Mouse (Mus musculus) midbrain, embryonic 11.5 days (tissue): ENCODE results near the gene Ermp1. TPM values are rescaled to one million over a fixed set of nuclear protein-coding genes. Genes with fewer than 3 reads are reported as not detected.
A peak's percentile ranks its signal among the peaks of the same experiment; 100 is the strongest.
"Not testable (repeated sequence)": the region's sequence is repeated elsewhere in the genome, so short reads cannot be mapped to it uniquely, and the experiment has no call there.

Source experiments
- ATAC-seq: fragments of 200-750 bp; cut with Nextera tagmentation; 2 replicates; pipeline ENCODE4 v1.8.0; 2017; ENCODE audit warnings: moderate TSS enrichment, moderate library complexity; ENCODE audit not compliant: low FRiP score
- DNase-seq: peaks from one replicate; pipeline ENCODE4 v3.0.0; 2015; ENCODE audit warnings: low spot score; ENCODE audit errors: missing footprints
- H3K27ac ChIP-seq: fragments of 300-500 bp; sonication (generic); 2 replicates; pipeline ENCODE4 v1.5.1; 2014; ENCODE audit warnings: low read depth, low read length
- H3K27me3 ChIP-seq: fragments of 300-500 bp; sonication (generic); 2 replicates; pipeline ENCODE4 v1.6.1; 2014; ENCODE audit warnings: mild to moderate bottlenecking, low read length, moderate library complexity, mixed read lengths; ENCODE audit not compliant: control insufficient read depth, insufficient read depth
- H3K36me3 ChIP-seq: fragments of 300-500 bp; sonication (generic); 2 replicates; pipeline ENCODE4 v1.6.1; 2014; ENCODE audit warnings: mild to moderate bottlenecking, low read length, moderate library complexity, mixed read lengths; ENCODE audit not compliant: control insufficient read depth, insufficient read depth
- H3K4me1 ChIP-seq: fragments of 300-500 bp; sonication (generic); 2 replicates; pipeline ENCODE4 v1.6.1; 2014; ENCODE audit warnings: low read length; ENCODE audit not compliant: control insufficient read depth, insufficient read depth
- H3K4me2 ChIP-seq: fragments of 300-500 bp; sonication (generic); 2 replicates; pipeline ENCODE4 v1.6.1; 2014; ENCODE audit warnings: mild to moderate bottlenecking, moderate library complexity
- H3K4me3 ChIP-seq: fragments of 300-500 bp; sonication (generic); 2 replicates; pipeline ENCODE4 v1.5.1; 2014; ENCODE audit warnings: low read depth, low read length
- H3K9ac ChIP-seq: fragments of 300-500 bp; sonication (generic); 2 replicates; pipeline ENCODE4 v1.6.1; 2014; ENCODE audit warnings: low read length
- H3K9me3 ChIP-seq: fragments of 300-500 bp; sonication (generic); 2 replicates; pipeline ENCODE4 v1.6.1; 2016; ENCODE audit warnings: low read length; ENCODE audit not compliant: control insufficient read depth
- WGBS: fragments of 180-500 bp; shearing (Covaris S2); extraction: QIAGEN DNeasy Blood & Tissue Kit; methylation state at CpG from one replicate; pipeline ENCODE4 v1.1.7; 2014; 5-methylcytosine and 5-hydroxymethylcytosine counted together
- polyA plus RNA-seq: library from polyadenylated mRNA; unstranded; fragments of >200 nt; fragmentation: Nextera tagmentation; extraction: Ambion mirVana; gene quantifications from 2 replicates; pipeline ENCODE4 v1.2.1, GENCODE M21; 2014

Ermp1 gene
- polyA plus RNA-seq, 1 experiment from 2014 or later, result 12.9 TPM

DNA sequence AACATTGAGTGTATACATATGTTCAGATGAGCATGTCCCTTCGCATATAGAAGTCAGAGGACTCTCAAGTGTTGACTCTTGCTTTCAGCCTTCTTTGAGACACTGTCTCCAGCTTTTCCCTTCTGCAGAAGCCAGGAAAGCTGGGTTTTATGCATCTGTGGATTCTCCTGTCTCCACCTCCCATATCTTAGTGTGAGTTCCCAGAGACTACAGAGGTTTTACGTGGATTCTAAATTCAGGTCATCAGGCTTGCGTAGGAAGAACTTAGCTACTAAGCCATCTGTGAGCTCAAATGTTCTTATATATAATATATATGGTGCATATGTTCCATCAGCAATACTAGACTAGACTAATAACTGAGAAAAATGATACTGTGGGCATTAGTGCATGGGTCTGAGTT, 51.9 kb downstream of the Ermp1 start:
- Histone ChIP-seq H3K9me3 (no peaks in the 10 kb centered on the region), H3K9ac (no peak overlapping the region), H3K27ac (no peak overlapping the region), H3K36me3 (peaks cover 7% of the 10 kb centered on the region; the same call in 1 of the 2 replicates), H3K4me1 (no peaks in the 10 kb centered on the region), H3K4me3 (no peak overlapping the region), H3K27me3 (no peaks in the 10 kb centered on the region), H3K4me2 (no peak overlapping the region)
- ATAC-seq, result no peak
- 91% methylated on average over 3 of the region's 3 CpGs for WGBS
- no peak for DNase-seq

- H3K4me2 ChIP-seq, H3K9ac ChIP-seq, H3K9me3 ChIP-seq, H3K27me3 ChIP-seq, H3K36me3 ChIP-seq, H3K4me3 ChIP-seq, H3K4me1 ChIP-seq, ATAC-seq, H3K27ac ChIP-seq, DNase-seq: not testable (repeated sequence)
- WGBS, result 66% methylated on average over 3 of the region's 3 CpGs
Measured at GRCm38 (mm10) chr19:29593783-29594182, 54.4 kb downstream of the Ermp1 start.

DNA sequence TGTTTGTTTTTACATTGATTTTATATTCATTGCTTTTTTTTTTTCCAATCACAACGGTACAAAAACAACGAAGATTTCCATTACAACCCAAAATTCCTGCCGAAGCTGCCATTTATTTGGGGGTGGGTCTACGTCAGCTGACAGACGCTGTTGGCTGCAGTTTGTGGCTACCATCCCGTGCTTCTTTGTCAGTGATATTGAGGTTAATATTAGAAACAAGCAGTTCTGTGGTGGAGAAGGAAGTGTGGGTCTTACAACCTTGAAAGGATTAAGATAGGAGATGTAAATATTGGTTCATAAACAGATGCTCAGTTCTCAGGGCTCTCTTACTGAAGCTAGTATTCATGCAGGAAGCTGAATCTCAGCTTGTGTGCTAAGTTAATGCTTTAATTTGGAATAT, 64.5 kb downstream of the Ermp1 start:
- 87% methylated on average over 6 of the region's 6 CpGs for WGBS
- no peaks in the 10 kb centered on the region for H3K4me1 ChIP-seq
- no peak overlapping the region for H3K4me3 ChIP-seq
- no peak overlapping the region for H3K27ac ChIP-seq
- peaks cover 6% of the 10 kb centered on the region; the same call in 1 of the 2 replicates for H3K36me3 ChIP-seq
- DNase-seq, result no peak
- no peaks in the 10 kb centered on the region for H3K9me3 ChIP-seq
- no peak overlapping the region for H3K9ac ChIP-seq
- no peaks in the 10 kb centered on the region for H3K27me3 ChIP-seq
- H3K4me2 ChIP-seq, result no peak overlapping the region
- no peak for ATAC-seq

DNA sequence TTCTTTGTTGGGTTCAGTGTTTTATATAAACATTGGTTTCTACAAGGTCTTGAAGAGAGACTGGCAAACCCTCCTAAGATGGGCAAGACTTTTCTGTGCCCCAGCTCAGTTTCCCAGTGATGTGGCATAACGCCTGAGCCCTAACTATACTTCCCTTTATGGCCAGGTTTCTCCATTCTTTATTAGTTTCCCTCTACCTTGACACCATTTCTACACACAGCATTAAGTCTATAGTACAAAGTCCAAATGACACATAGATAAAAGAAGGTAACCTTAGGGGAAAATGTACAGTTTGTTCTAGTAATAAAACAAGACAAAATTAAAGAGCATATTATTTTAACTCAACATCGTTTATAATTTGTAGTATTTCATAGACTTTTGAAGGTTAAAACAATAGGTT, 65.8 kb downstream of the Ermp1 start:
- H3K9ac ChIP-seq, result no peak overlapping the region
- 91% methylated on average over 2 of the region's 2 CpGs for WGBS
- H3K27ac ChIP-seq, result no peak overlapping the region
- H3K4me3 ChIP-seq, result no peak overlapping the region
- no peaks in the 10 kb centered on the region for H3K9me3 ChIP-seq
- no peak overlapping the region for H3K4me2 ChIP-seq
- DNase-seq (no peak), ATAC-seq (no peak)
- no peaks in the 10 kb centered on the region for H3K4me1 ChIP-seq
- H3K27me3 ChIP-seq, result no peaks in the 10 kb centered on the region
- no peaks in the 10 kb centered on the region for H3K36me3 ChIP-seq

DNA sequence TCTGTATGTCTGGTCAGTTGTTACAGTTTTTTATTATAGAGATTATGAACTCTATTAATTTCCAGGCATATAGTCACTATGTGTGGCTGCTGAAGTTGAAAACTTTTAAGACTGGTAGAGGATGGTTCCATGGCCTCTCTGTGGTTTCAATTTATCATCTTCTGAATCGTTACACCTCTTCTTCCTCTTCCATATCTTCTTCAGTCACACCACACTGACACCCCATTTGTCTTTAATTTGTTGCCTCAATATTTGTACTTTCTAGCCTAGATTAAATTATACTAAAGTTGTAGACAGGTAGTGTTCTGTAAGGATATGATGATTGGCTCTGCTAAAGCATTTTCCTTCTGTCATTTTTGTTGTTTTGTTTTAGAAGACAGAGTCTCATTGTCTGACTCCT, 81.7 kb downstream of the Ermp1 start:
- Histone ChIP-seq H3K27ac (no peak overlapping the region), H3K4me1 (no peaks in the 10 kb centered on the region), H3K36me3 (0 out of 2 replicates have a peak, but pooled peaks cover 2% of the 10 kb centered on the region), H3K9me3 (no peaks in the 10 kb centered on the region), H3K27me3 (no peaks in the 10 kb centered on the region), H3K4me3 (no peak overlapping the region), H3K9ac (no peak overlapping the region), H3K4me2 (no peak overlapping the region)
- DNase-seq, result no peak
- no peak for ATAC-seq
- 96% methylated on average over 1 of the region's 1 CpGs for WGBS

DNA sequence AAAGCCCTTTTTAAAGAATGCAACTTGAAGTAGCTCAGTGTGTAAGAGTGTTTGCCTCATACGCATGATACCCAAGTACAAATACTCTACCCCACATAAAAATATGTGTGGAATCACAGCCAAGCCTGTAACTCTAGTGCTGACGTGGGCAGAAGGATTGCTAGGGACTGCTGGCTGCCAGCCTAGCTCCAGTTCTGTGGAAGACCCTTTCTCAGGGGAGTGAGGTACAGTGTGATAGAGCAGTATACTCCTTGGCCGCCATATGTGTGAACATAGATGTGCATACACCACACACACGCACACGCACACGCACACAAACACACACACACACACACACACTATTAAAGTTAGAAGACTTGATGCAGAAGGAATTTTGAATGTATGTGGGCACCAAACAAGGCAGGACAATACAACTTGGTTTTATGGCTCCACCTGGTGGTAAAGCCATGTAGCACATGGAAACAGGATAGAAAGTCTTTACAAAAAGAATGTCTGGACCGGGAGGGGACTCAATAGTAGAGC, 84.9 kb downstream of the Ermp1 start:
- WGBS, result 67% methylated on average over 7 of the region's 7 CpGs
- ATAC-seq (no peak), DNase-seq (peak; percentile 94)
- H3K27me3 ChIP-seq, result no peaks in the 10 kb centered on the region
- no peaks in the 10 kb centered on the region for H3K4me1 ChIP-seq
- no peak overlapping the region for H3K4me2 ChIP-seq
- H3K36me3 ChIP-seq, result no peaks in the 10 kb centered on the region
- no peak overlapping the region for H3K9ac ChIP-seq
- H3K4me3 ChIP-seq, result no peak overlapping the region
- no peaks in the 10 kb centered on the region for H3K9me3 ChIP-seq
- no peak overlapping the region for H3K27ac ChIP-seq

DNA sequence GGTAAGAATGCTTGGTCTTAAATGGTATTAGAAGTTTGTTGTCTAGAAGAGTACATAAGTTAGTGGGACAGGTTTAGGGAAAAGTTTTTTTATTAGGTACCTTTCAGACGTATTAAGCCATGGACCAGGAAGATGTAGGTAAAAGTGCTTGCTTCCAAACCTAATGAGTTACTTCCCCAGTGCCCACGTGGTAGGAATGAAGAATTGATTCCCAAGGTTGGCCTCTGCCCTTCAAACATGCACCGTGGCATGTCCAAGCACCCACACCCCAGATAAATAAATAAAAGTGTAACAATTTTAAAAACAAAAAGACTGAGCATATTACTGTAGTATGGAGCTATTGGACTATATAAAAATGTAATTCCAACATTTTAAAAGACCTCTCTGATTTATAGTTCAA, 85.6 kb downstream of the Ermp1 start:
- Histone ChIP-seq H3K4me2 (no peak overlapping the region), H3K27ac (no peak overlapping the region), H3K9me3 (no peaks in the 10 kb centered on the region), H3K4me3 (no peak overlapping the region), H3K36me3 (no peaks in the 10 kb centered on the region), H3K4me1 (no peaks in the 10 kb centered on the region), H3K27me3 (no peaks in the 10 kb centered on the region), H3K9ac (no peak overlapping the region)
- WGBS, result 71% methylated on average over 3 of the region's 3 CpGs
- ATAC-seq (no peak), DNase-seq (no peak)

GRCm38 (mm10) chr19:29562166-29562565, 86.0 kb downstream of the Ermp1 start:
- 87% methylated on average over 4 of the region's 4 CpGs for WGBS

More at GRCm38 (mm10) chr19:29562166-29562565, 86.0 kb downstream of the Ermp1 start:
- Histone ChIP-seq H3K36me3 (no peaks in the 10 kb centered on the region), H3K9me3 (no peaks in the 10 kb centered on the region), H3K4me3 (no peak overlapping the region), H3K4me1 (no peaks in the 10 kb centered on the region), H3K27ac (no peak overlapping the region), H3K9ac (no peak overlapping the region), H3K27me3 (no peaks in the 10 kb centered on the region), H3K4me2 (no peak overlapping the region)
- DNase-seq, result no peak
- no peak for ATAC-seq
